Mouse (Mus musculus): ENCODE results near the gene Map4k3.

DNA sequence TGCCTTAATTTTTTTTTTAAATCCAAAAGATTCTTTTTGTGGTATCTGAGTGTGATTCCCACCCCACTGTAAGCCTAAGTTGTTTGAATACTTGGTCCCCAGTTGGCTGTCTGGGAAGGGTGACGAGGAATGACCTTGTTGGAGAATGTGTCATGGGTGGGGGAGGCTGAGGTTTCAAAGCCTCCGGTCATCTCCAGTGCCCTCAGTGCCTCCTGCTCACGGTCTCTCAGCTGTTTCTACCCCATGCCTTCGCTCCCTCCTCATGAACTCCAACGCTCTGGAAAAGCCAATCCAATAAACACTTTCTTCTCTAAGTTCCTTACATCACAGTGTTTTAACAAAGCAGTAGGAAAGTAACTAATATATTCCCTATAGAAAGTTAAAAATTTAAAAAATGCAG is 45.2 kb downstream of the Map4k3 start:
- no peak for TF ChIP-seq CTCF (IDR thresholded peaks at IDR 0.05; ENCODE audit: insufficient read depth, low read length)
- no peak for TF ChIP-seq POLR2A (IDR thresholded peaks at IDR 0.05; ENCODE audit: borderline replicate concordance, extremely low read depth, low read depth, low read length)
